Mouse (Mus musculus) lung, postnatal 14 days (tissue): ENCODE data around the gene Arid1a.
"Not testable (repeated sequence)": the region's sequence is repeated elsewhere in the genome, so short reads cannot be mapped to it uniquely, and the experiment has no call there.

Experiments
- DNase-seq: peaks from one replicate; pipeline ENCODE4 v3.0.0; 2021

Arid1a gene

DNA sequence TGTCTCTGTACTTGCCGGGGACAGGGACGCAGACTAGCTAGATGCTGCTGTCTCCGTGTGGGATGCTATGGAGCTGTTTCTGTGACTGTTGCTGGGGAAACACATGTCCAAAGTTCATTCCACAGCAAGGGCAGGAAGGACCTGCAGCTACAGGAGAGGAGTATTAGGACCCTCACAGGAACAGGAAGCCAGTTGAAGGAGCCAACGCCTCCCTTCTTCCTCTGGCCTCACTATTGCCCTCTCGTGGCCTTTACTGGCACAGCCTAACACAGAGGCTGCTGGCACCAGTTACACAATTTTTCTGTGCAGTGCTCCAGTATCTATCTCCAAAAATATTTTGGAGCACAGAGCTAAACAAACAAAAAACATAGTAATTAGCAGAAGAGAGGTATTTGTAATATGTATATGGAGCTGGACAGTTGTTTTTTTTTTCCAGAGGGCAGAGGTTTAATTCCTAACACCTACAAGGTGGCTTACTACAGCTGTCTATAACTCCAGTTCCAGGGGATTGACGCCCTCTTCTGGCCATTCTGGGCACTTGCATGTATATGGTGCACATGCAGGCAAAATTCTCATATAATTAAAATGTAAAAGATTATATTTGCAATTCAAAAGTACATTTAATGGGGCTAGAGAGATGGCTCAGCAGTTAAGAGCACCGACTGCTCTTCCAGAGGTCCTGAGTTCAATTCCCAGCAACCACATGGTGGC is 106.4 kb downstream of the Arid1a start, which contains the start of gene Zdhhc18:
TSS of gene Zdhhc18 (minus strand) at position 166 of the 711 bp plus-strand sequence.
- peak; percentile 92 for DNase-seq

DNA sequence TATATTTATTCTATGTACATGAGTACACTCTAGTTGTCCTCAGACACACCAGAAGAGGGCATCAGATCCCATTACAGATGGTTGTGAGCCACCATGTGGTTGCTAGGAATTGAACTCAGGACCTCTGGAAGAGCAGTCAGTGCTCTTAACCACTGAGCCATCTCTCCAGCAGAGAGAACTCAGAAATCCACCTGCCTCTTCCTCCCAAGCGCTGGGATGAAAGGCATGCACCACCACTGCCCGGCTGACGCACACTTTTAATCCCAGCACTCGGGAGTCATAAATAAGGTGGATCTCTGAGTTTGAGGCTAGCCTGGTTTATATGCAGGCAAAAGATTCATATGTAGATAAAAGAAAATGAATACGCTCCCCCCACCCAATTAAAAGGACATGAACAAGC is 107.1 kb downstream of the Arid1a start:
- DNase-seq: not testable (repeated sequence)

DNA sequence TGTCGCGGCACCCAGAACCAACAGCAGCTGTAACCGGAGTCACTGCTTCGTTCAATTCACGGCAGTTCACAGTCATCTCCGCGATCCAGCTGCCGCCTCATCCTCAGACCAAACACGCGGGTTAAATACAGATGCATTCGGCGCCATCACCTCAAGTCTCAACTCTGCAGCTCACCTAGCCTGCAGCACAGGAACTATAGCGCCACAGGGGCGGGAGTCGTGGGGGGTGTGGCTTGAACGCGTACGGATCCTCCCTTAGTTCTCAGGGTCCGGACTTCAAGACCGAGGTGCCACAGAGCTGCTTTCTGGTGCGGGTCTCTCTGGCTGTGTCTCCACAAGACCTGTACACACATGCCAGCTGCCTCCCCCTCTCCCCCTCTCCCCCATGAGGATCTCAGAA is 110.9 kb downstream of the Arid1a start:
- DNase-seq: no peak

DNA sequence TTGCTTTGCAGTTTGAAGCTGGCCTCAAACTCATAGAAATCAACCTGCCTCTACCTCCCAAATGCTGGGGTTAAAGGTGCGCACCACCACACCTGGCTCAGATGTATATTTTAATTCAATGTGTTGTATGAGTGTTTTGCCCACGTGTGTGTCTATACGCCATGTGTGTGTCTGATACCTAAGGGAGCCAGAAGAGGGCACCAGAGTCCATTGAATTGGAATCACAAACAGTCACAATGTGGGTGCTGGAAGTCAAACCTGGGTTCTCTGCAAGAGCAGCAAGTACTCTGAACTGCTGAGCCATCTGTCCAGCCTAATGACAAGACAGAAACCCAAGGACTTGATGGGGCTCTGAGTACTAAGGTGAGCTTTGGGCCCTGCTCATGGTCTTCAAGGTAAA is 111.4 kb downstream of the Arid1a start:
- no peak for DNase-seq

DNA sequence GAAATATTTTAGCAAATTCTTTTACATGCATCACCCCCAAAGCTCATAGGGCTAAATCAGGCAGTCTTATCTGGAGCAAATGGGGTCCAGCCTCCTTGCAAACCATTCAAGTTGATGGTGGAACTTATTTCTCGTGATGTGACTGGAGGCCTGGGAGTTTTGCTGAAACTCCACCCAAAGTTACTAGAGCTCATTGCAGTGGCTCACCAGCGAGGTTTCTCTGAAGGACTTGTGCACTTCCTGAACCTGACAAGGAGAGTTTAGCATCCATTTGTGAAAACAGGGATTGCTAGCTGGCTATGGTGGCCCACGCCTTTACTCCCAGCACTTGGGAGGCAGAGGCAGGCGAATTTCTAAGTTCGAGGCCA is 122.5 kb downstream of the Arid1a start:
- no peak for DNase-seq

DNA sequence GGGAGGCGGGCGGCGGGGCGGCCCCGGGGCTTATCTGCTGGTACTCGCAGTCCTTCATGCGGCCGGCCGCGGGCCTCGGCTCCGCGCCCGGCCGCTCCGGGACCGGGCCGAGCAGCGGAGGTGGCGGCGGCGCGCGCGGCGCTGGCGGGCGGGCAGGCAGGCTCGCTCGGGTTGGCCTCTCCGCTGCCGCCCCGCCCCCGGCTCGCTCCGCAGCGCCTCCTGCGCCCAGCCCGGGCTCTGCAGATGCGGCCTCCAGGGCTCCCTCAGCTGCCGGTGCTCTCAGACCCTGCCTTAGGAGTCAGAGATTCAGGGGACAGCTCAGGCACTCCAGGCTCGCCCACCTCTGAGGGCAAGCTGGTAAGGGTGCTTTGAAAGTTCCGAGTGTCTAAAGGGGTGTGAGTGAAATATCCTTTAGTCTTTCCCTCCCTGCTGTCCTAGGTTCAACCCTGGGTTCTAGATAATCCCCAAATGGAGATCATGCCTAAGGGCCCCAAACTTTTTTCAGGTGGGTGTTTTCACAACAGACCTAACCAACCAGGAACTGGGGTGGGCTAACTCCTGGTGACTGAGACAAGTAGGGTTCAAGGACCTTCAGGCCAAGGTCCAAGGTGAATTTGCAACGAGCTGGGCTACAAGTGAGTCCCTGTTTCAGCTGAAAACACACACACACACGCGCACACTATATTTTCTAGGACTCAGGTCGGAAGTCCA is 123.1 kb downstream of the Arid1a start:
- DNase-seq: peak; percentile 91

DNA sequence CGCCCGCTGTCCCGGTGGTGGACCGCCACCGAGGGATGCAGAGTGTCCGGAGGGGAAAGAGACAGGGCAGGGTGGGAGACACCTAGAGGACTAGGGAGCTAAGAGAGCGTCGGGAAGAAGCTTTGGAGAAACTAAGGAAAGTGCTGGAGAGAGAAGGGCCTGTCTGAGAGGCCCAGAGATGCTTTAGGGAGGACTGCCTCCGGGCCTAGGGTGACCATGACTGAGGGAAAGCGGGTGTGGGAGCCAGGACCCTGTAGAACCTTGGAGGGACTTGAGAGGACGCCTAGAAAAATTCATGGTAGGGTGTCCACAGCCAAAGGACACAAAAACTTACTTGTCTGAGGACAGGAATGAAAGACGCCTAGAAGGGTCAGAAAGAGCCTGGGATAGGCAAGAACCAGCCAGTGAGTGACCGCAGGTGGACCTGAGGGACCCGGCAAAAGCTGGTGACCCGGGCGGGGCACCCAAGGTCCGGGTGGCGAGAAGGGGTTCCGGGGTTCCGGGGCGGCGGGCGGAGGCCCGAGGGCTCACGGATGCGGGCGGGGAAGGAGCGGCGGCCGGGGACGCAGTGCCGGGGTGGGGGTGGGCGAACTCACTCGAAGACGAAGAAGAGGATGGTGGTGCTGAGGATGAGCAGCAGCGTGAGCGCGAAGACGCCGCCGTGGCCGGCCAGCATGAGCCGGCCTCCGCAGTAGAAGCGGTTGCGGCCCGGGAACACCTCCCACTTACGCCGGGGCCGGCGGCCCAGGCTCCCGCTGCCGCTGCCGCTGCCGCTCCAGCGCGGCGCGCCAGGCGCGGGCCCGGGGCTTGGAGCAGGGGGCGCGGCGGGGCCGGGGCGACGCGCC is 123.9 kb downstream of the Arid1a start:
- peak; percentile 34 for DNase-seq

DNA sequence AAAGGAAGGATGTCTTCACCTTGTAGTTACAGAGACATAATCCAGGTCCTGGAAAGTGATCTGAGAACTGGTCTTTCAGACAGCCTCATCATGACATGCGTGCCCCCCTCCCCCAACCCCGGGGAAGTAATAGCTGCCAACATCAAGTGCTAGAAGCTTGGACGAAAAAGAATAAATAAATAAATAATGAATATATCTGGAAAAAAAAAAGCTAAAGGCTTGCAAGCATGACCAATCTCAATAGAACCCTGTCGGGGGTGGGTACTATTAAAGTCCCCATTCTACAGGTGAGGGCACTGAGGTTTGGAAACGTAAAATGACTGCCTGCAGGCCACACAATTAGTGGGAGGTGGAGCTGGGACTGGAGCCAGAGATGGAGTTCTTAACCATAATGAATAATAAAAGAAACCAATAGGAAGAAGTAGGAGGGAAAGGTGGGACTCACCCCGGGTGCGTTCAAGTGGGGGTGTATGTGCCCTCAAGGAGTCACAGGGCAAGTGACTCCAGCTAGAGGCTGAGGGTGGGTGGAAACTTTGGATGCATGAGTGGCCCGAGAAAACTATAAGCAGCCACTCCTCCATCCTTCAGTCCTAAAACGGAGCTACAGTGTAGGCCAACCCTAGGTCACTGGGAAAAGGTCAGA is 124.7 kb downstream of the Arid1a start:
- DNase-seq: peak; percentile 51

DNA sequence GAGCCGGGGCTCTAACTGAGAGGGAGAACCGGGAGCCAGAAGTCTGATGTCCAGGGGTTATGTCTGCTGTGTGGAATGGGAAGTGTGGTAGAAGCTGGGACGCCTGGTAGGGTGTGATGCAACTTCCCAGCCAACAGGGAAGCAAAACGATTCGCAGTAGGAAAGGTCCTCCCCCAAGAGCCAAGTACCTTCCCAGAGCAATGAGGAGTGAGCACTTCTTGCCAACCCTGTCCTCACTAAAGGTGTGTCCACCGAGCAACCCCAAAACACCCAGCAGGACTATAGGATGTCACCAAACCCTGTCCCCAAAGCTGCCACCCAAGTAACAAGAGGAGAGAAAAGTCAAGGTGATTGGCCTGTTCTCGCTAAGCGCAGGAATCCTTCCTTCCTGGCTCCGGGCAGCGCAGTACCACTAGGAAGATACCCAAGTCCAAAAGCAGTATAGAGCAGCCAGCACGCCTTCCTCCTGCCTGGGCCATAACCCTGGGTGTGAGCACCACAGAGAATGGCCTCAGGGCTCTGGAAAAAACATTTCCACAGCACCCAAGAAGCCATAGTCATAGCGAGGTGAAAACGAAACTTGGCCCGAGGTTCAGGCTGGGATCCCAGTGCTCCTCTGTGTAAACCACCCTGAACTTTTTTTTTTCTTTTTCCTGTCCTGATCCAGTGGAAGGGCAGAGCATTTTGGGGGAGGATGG is 125.3 kb downstream of the Arid1a start:
- DNase-seq: peak; percentile 35

DNA sequence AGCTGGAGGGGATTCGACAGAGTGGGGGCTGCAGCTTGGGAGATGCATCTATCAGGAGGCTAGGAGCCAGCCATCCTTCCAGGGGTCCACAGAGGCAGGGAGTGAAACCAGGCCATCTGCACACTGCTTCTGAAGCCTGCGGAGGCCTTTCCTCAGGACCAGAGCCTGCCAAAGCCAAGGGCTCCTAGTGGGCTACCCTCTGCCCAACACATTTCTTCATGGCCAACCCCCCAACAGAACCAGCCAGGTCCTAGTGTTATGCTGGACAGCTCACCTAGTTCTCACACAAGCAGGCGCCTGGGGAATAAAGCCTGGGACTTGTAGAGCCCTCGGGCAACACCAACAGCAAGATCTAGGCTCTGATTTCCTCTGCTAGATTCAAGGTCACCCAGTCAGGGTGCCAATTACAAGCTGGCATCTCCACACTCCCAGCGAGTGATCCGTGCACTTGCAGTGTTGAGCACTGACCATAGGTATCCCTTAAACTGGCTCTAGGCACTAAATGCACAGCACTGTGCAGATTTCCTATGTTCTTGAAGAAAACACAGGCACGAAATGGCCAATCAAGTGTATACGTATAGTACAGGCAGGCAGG is 126.1 kb downstream of the Arid1a start:
- no peak for DNase-seq

DNA sequence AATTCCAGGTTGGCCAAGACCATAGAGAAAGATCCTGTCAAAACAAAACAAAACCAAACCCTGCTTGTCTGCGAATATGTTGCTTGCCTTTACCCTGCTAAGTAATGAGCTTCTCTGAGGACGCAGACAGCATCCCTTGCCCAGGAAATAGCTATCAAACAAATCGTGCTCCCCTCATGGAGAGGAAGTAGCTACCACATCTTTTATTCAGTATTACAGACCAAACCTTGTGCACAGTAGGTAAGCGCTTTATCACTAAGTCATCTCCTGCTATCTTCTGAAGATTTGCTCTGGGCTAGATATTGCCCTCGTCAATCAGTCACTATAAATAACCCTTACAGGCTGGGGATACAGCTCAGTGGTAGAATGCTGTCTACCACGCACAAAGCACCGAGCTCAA is 127.4 kb downstream of the Arid1a start:
- no peak for DNase-seq
